Mouse (Mus musculus) midbrain, embryonic 13.5 days (tissue): ENCODE data around the gene Creb5. TPM values are rescaled to one million over a fixed set of nuclear protein-coding genes. Genes with fewer than 3 reads are reported as not detected.

Experiments used
- ATAC-seq: fragments of 200-750 bp; cut with Nextera tagmentation; 2 replicates; pipeline ENCODE4 v1.8.0; 2017; ENCODE audit warnings: mild to moderate bottlenecking, moderate TSS enrichment, moderate library complexity
- H3K27ac ChIP-seq: fragments of 300-500 bp; sonication (generic); 2 replicates; pipeline ENCODE4 v1.5.1; 2015; ENCODE audit warnings: inconsistent platforms, mild to moderate bottlenecking, moderate library complexity
- H3K27me3 ChIP-seq: fragments of 300-500 bp; sonication (generic); 2 replicates; pipeline ENCODE4 v1.6.1; 2015; ENCODE audit warnings: mild to moderate bottlenecking, inconsistent platforms
- H3K36me3 ChIP-seq: fragments of 300-500 bp; sonication (generic); 2 replicates; pipeline ENCODE4 v1.6.1; 2015; ENCODE audit warnings: mild to moderate bottlenecking, inconsistent platforms
- H3K4me1 ChIP-seq: fragments of 300-500 bp; sonication (generic); replicated peaks from 2 replicates; pipeline ENCODE4 v1.6.1; 2015; ENCODE audit warnings: inconsistent platforms
- H3K4me2 ChIP-seq: fragments of 300-500 bp; sonication (generic); replicated peaks from 2 replicates; pipeline ENCODE4 v1.6.1; 2015; ENCODE audit warnings: moderate library complexity, mild to moderate bottlenecking, inconsistent platforms
- H3K4me3 ChIP-seq: fragments of 300-500 bp; sonication (generic); replicated peaks from 2 replicates; pipeline ENCODE4 v1.5.1; 2015; ENCODE audit warnings: mild to moderate bottlenecking, inconsistent platforms
- H3K9ac ChIP-seq: fragments of 300-500 bp; sonication (generic); replicated peaks from 2 replicates; pipeline ENCODE4 v1.6.1; 2015; ENCODE audit warnings: mild to moderate bottlenecking, inconsistent platforms
- H3K9me3 ChIP-seq: fragments of 300-500 bp; sonication (generic); 2 replicates; pipeline ENCODE4 v1.6.1; 2016; ENCODE audit warnings: mild to moderate bottlenecking, inconsistent platforms
- WGBS: fragments of 180-500 bp; shearing (Covaris S2); methylation state at CpG from one replicate; pipeline ENCODE4 v1.1.7; 2015; 5-methylcytosine and 5-hydroxymethylcytosine counted together
- polyA plus RNA-seq: library from polyadenylated mRNA; unstranded; fragments of >200 nt; fragmentation: Nextera tagmentation; extraction: Ambion mirVana; gene quantifications from 2 replicates; pipeline ENCODE4 v1.2.1, GENCODE M21; 2015

Creb5 gene
- polyA plus RNA-seq: 4.3 and 4.5 TPM in 2 replicates

- peaks cover 29% of the 10 kb centered on the region for H3K4me1 ChIP-seq
- H3K36me3 ChIP-seq: no peaks in the 10 kb centered on the region
- peaks cover 87% of the 10 kb centered on the region for H3K27me3 ChIP-seq
- H3K4me3 ChIP-seq: peak within 1 kb of the TSS; percentile 48
- H3K9me3 ChIP-seq: no peaks in the 10 kb centered on the region
- H3K4me2 ChIP-seq: peak within 1 kb of the TSS; percentile 86
- no peak within 1 kb of the TSS for H3K27ac ChIP-seq
- WGBS: under 1% methylated on average over 45 of the region's 45 CpGs
- H3K9ac ChIP-seq: peak within 1 kb of the TSS; percentile 56
- ATAC-seq: peak; percentile 77
Observed at GRCm38 (mm10) chr6:53287038-53287561, at the start of gene Creb5. Creb5 (plus strand) TSS chr6:53287270.

DNA sequence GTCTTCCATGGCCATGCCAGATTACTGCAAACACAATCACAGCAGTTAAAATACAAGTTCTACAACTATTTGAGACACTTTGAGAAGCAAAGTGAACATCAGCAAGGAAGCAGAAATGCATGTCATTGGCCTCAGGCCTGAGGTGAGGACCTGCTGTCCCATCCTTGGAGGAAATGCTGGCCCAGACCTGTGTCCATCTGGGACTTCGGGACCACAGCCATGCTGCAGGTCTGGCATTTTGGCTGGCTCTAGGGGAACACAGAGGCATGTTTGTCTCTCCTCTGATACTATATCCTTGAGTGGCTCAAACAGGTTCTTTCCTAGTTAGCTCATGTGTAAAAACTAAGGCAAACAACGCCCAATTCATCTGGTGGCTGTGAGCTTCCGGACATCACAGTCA, 27.2 kb upstream of the Creb5 start:
- WGBS: 91% methylated on average over 3 of the region's 3 CpGs
- no peaks in the 10 kb centered on the region for H3K36me3 ChIP-seq
- no peak overlapping the region for H3K4me3 ChIP-seq
- no peak overlapping the region for H3K27ac ChIP-seq
- H3K4me1 ChIP-seq: no peaks in the 10 kb centered on the region
- no peak overlapping the region for H3K4me2 ChIP-seq
- no peaks in the 10 kb centered on the region for H3K27me3 ChIP-seq
- H3K9me3 ChIP-seq: no peaks in the 10 kb centered on the region
- ATAC-seq: no peak
- no peak overlapping the region for H3K9ac ChIP-seq

GRCm38 (mm10) chr6:53262401-53262800, 24.7 kb upstream of the Creb5 start:
- 0 out of 2 replicates have a peak, but pooled peaks cover 2% of the 10 kb centered on the region for H3K27me3 ChIP-seq

GRCm38 (mm10) chr6:53267036-53267435, 20.0 kb upstream of the Creb5 start:
- ATAC-seq: no peak
- WGBS: 30% methylated on average over 7 of the region's 7 CpGs

More at GRCm38 (mm10) chr6:53262401-53262800, 24.7 kb upstream of the Creb5 start:
- whole genome bisulfite sequencing: 70% methylated on average over 11 of the region's 11 CpGs
- Histone ChIP-seq H3K27ac (no peak overlapping the region), H3K9ac (no peak overlapping the region), H3K4me2 (no peak overlapping the region), H3K4me1 (no peaks in the 10 kb centered on the region), H3K36me3 (no peaks in the 10 kb centered on the region), H3K9me3 (no peaks in the 10 kb centered on the region), H3K4me3 (no peak overlapping the region)
- no peak for ATAC-seq

GRCm38 (mm10) chr6:53267732-53268505, 19.2 kb upstream of the Creb5 start:
- no peak overlapping the region for H3K27ac ChIP-seq
- peaks cover 8% of the 10 kb centered on the region for H3K4me1 ChIP-seq
- H3K9me3 ChIP-seq: no peaks in the 10 kb centered on the region
- no peak for ATAC-seq
- no peaks in the 10 kb centered on the region for H3K36me3 ChIP-seq
- H3K4me3 ChIP-seq: no peak overlapping the region
- H3K9ac ChIP-seq: no peak overlapping the region
- 39% methylated on average over 12 of the region's 12 CpGs for WGBS
- 0 out of 2 replicates have a peak, but pooled peaks cover 2% of the 10 kb centered on the region for H3K27me3 ChIP-seq
- H3K4me2 ChIP-seq: peak overlapping the region; percentile 11; the same call in 1 of the 2 replicates

More at GRCm38 (mm10) chr6:53267036-53267435, 20.0 kb upstream of the Creb5 start:
- H3K9ac ChIP-seq: no peak overlapping the region
- no peaks in the 10 kb centered on the region for H3K9me3 ChIP-seq
- H3K36me3 ChIP-seq: no peaks in the 10 kb centered on the region
- H3K4me2 ChIP-seq: no peak overlapping the region
- H3K4me1 ChIP-seq: peaks cover 8% of the 10 kb centered on the region
- H3K27me3 ChIP-seq: 0 out of 2 replicates have a peak, but pooled peaks cover 2% of the 10 kb centered on the region
- H3K4me3 ChIP-seq: no peak overlapping the region
- H3K27ac ChIP-seq: no peak overlapping the region

GRCm38 (mm10) chr6:53271216-53271615, 15.9 kb upstream of the Creb5 start:
- H3K4me2 ChIP-seq: no peak overlapping the region
- 67% methylated on average over 3 of the region's 3 CpGs for WGBS
- H3K36me3 ChIP-seq: no peaks in the 10 kb centered on the region
- no peaks in the 10 kb centered on the region for H3K9me3 ChIP-seq
- peaks cover 8% of the 10 kb centered on the region for H3K4me1 ChIP-seq
- H3K9ac ChIP-seq: no peak overlapping the region
- H3K27me3 ChIP-seq: no peaks in the 10 kb centered on the region
- no peak overlapping the region for H3K4me3 ChIP-seq
- no peak overlapping the region for H3K27ac ChIP-seq
- ATAC-seq: no peak

- Histone ChIP-seq H3K4me1 (peaks cover 8% of the 10 kb centered on the region), H3K36me3 (no peaks in the 10 kb centered on the region), H3K4me3 (no peak overlapping the region), H3K27me3 (no peaks in the 10 kb centered on the region), H3K27ac (no peak overlapping the region), H3K9me3 (no peaks in the 10 kb centered on the region), H3K9ac (no peak overlapping the region), H3K4me2 (no peak overlapping the region)
- ATAC-seq: no peak
- 44% methylated on average over 4 of the region's 4 CpGs for WGBS
Observed at GRCm38 (mm10) chr6:53271636-53272035, 15.4 kb upstream of the Creb5 start.

GRCm38 (mm10) chr6:53286389-53287037, 557 bp upstream of the Creb5 start:
- peak overlapping the region; percentile 56; the same call in 1 of the 2 replicates for H3K9ac ChIP-seq
- WGBS: 2% methylated on average over 20 of the region's 20 CpGs
- peaks cover 29% of the 10 kb centered on the region for H3K4me1 ChIP-seq
- H3K27me3 ChIP-seq: peaks cover 81% of the 10 kb centered on the region
- H3K9me3 ChIP-seq: no peaks in the 10 kb centered on the region
- no peaks in the 10 kb centered on the region for H3K36me3 ChIP-seq
- H3K4me2 ChIP-seq: peak overlapping the region; percentile 86
- no peak overlapping the region for H3K27ac ChIP-seq
- H3K4me3 ChIP-seq: peak overlapping the region; percentile 48
- ATAC-seq: peak; percentile 58

DNA sequence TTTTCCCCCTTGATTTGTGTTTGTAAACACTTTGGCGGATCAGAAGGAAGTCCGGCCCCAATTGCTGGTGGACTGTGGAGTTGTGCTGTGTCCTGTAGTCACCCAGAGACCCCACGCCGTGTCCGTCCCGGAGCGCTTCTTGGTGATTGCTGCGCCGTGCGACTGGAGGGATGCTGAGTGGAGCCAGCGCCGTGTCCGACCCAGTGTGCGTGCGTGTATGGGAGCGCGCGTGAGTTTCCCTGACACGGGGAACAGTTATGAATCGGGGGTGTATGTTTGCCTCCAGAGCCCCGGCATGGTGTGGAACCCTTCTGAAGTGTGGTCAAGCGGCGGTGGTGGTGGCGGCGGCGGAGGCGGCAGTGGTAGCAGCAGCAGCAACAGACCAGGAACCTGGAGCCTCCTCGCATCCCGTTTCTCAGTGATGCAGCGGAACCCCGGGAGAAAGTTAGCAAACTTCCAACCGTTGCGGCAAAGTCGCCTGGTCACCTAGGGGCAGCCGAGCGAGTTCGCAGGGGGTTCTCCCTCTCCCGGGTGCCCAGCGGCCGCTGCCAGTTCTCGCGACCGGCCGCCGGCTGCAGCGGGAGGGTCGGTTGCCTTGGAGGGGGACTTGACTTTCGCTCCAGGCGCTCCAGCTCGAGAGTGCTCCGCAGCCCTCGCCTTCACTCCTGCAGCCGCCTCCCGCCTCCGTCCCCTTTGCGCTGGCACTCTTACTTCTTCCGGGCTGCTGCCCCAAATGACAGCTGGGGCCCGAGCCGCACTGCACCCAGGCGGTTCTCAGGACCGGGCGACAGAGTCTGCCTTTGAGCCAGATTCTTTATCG, 702 bp downstream of the Creb5 start:
- H3K36me3 ChIP-seq: no peaks in the 10 kb centered on the region
- peak overlapping the region; percentile 56 for H3K9ac ChIP-seq
- no peak overlapping the region for H3K27ac ChIP-seq
- H3K27me3 ChIP-seq: peaks cover 88% of the 10 kb centered on the region
- H3K4me1 ChIP-seq: peaks cover 29% of the 10 kb centered on the region
- H3K4me2 ChIP-seq: peak overlapping the region; percentile 86
- under 1% methylated on average over 63 of the region's 63 CpGs for WGBS
- ATAC-seq: peak; percentile 74
- peak overlapping the region; percentile 48 for H3K4me3 ChIP-seq
- no peaks in the 10 kb centered on the region for H3K9me3 ChIP-seq

GRCm38 (mm10) chr6:53288584-53289558, 1.8 kb downstream of the Creb5 start:
- Histone ChIP-seq H3K9me3 (no peaks in the 10 kb centered on the region), H3K4me3 (peak overlapping the region; percentile 48), H3K27ac (no peak overlapping the region), H3K9ac (no peak overlapping the region), H3K4me2 (peak overlapping the region; percentile 86), H3K4me1 (peaks cover 29% of the 10 kb centered on the region), H3K27me3 (peaks cover 85% of the 10 kb centered on the region), H3K36me3 (no peaks in the 10 kb centered on the region)
- ATAC-seq: no peak
- 2% methylated on average over 24 of the region's 24 CpGs for WGBS
